Mouse (Mus musculus) effector memory CD4-positive, alpha-beta T cell, adult 5 months (primary cell): Measurements from ENCODE around the gene Mark3. TPM values are rescaled to one million over a fixed set of nuclear protein-coding genes. Genes with fewer than 3 reads are reported as not detected.

Source experiments
- polyA plus RNA-seq: library from polyadenylated mRNA; unstranded; fragments of 100-300 nt; shearing (Covaris generic); gene quantifications from one replicate; pipeline ENCODE4 v1.2.1, GENCODE M21; 2017

The Mark3 gene
- polyA plus RNA-seq: 94.7 TPM

GRCm38 (mm10) chr12:111574074-111574886, at the start of gene Mark3:
TSS of gene Mark3 (plus strand) at chr12:111574523.

DNA sequence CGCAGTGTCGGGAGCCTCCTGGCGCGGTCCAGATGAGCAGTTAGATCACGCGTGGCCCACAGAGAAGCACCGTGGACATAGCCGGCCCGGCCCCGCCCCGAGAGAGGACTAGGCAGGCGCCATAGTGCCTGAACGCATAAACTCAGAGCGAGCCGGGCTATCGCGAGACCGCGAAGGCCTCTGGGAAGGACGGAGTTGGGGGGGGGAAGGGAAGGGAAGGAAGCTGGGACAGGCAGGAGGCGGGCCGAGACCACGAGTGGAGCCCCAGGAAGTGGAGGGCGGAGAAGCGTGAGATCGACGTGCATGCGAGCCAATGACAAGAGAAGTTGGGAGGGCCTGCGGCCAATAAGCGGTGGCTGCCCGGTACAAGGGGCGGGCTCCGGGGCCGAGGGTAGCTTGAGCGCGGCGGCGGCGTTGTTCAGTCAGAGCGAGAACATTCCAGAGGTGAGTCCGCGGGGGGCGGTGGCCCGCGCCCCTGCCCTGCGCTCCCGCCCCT, 36.5 kb upstream of the Mark3 start, which contains the start of gene Eif5:
Eif5 (plus strand) TSS at position 221 of the 496 bp plus-strand sequence.

DNA sequence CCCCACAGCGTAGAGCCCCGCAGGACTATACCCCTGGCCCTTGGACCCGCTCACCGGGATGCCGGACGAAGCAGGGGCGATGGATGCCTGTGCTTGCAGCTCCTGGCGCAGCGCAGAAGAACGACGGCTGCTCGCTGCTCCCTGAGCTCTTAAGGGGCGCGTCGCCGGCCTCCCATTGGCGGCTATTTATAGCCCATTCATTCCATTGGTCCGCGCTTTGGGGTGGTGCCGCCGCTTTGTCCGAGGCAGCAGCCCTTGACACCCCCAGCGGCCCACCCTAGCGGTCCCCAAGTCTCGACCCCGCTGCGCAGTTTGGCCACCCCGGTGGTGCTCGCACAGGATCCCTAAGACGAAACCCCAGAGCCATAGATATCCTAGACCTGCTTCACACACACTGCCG, 97.9 kb downstream of the Mark3 start, which contains the start of gene Ckb:
Ckb (minus strand) TSS at position 163 of the 400 bp plus-strand sequence.

DNA sequence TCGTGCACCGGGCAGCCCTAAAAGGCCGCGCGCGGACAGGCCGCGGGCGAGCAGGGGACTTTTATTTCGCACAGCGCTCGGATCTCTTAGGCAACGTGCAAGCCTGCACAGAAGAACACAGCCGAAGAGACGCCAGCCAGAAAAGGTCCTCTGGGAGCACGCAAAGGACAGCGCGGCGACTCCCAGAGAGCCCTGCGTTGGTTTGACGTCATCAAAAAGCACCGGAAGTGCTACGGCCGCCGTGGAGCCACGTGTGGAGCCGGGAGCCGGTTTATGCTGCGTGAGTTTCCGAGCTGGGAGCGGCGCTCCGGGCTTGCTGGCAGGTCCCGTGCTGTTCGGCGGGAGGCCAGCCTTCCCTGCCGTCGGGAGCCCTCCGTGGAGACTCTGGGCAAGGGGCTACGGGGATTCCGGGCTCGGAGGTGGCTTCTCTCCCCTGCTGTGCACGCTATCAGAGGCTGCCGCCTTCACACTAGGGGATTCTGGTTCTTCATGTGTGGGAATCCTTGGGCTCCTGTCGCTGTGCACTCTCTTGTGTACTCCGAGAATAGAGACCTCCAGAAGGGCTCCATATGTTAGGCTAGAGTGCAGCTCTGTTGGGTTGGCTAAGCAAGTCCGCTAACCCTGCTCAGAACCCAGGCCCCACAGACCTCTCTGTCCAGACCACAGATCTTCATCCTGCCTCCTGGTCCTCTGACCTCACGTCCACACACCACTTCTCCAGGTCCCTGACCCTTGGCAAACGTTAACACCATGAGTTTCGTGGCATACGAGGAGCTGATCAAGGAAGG, 103.8 kb downstream of the Mark3 start, which contains the start of gene Trmt61a:
Trmt61a (plus strand) TSS at position 224 of the 788 bp plus-strand sequence.

Other genes starting within 250 kb of the Mark3 start
- 0.21 TPM for gene Cdc42bpb, start 196.8 kb upstream of the Mark3 start, polyA plus RNA-seq
- not detected for gene Lbhd2, start 167.7 kb upstream of the Mark3 start, polyA plus RNA-seq
- not detected for gene Exoc3l4, start 157.5 kb upstream of the Mark3 start, polyA plus RNA-seq
- 1.3 TPM for gene Tnfaip2, start 132.1 kb upstream of the Mark3 start, polyA plus RNA-seq
- gene Gm266, start 88.7 kb upstream of the Mark3 start, polyA plus RNA-seq: not detected
- gene Eif5, start 36.5 kb upstream of the Mark3 start, polyA plus RNA-seq: 959 TPM
- 44.3 TPM for gene Ckb, start 97.8 kb downstream of the Mark3 start, polyA plus RNA-seq
- 12.0 TPM for gene Trmt61a, start 103.6 kb downstream of the Mark3 start, polyA plus RNA-seq
- gene Bag5, start 138.7 kb downstream of the Mark3 start, polyA plus RNA-seq: 45.8 TPM
- 31.7 TPM for gene Apopt1, start 138.7 kb downstream of the Mark3 start, polyA plus RNA-seq
- 33.2 TPM for gene Klc1, start 184.3 kb downstream of the Mark3 start, polyA plus RNA-seq
- gene Xrcc3, start 239.3 kb downstream of the Mark3 start, polyA plus RNA-seq: 2.9 TPM
- 4.8 TPM for gene Zfyve21, start 239.6 kb downstream of the Mark3 start, polyA plus RNA-seq